Mouse (Mus musculus) adipose tissue, adult 10 weeks (tissue): ENCODE measurements around the gene Rtraf. TPM values are rescaled to one million over a fixed set of nuclear protein-coding genes. Genes with fewer than 3 reads are reported as not detected.

Experiments used
- polyA plus RNA-seq: library from polyadenylated mRNA; stranded (reverse); fragments of 350-450 nt; fragmentation: Illumina TruSeq; extraction: RNeasy Lipid Tissue Mini Kit (QIAGEN cat#74804); gene quantifications from one replicate; pipeline ENCODE4 v1.2.3, GENCODE M21; 2014; ENCODE audit warnings: low read depth, low replicate concordance

The Rtraf gene
- polyA plus RNA-seq: 150 TPM

GRCm38 (mm10) chr14:19823321-19824142 lies at the start of gene Rtraf:
Gene Rtraf, minus strand, starts transcription at chr14:19823824.

Other genes with a start within 250 kb of the Rtraf start
- 1.4 TPM for gene Gm2237, start 238.7 kb downstream of the Rtraf start, polyA plus RNA-seq
- gene Gm5458, start 221.2 kb downstream of the Rtraf start, polyA plus RNA-seq: 0.56 TPM
- 38.5 TPM for gene Nid2, start 72.6 kb downstream of the Rtraf start, polyA plus RNA-seq
- gene Gng2, start 153.8 kb upstream of the Rtraf start, polyA plus RNA-seq: 17.1 TPM